Mouse (Mus musculus) urinary bladder, adult 2 months (tissue): ENCODE results near the gene Olfr648. TPM values are rescaled to one million over a fixed set of nuclear protein-coding genes. Genes with fewer than 3 reads are reported as not detected.
A peak's percentile ranks its signal among the peaks of the same experiment; 100 is the strongest.

Source experiments
- DNase-seq: peaks from one replicate; pipeline ENCODE4 v3.0.0; 2022; ENCODE audit warnings: low spot score
- polyA plus RNA-seq: library from polyadenylated mRNA; depleted of rRNA; stranded (reverse); fragments of >200 nt; gene quantifications from 2 replicates; pipeline ENCODE4 v1.2.3, GENCODE M21; 2012; rRNA removed

Gene Olfr648
- polyA plus RNA-seq, result 0.03 and 0.07 TPM in 2 replicates

DNA sequence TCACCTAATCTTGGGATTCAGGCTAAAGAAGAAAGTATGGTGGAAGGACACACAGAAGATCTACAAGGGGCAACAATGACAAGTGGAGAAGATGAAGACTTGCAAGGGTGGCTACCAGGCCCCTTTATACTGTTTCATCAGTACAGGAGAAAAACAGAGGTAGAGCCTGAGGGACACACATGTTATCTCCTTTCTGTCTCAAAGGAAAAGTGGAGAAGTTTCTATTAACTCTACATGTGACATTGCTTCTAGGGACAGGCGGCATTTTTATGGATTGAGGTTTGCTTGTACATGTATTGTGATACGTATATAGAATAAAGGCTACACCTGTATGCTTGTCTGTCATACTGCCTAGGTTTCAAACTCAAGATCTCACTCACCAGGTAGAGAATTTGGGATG lies at the start of gene Olfr648:
Gene Olfr648 (minus strand): TSS at position 101 of the 400 bp plus-strand sequence.
- DNase-seq, result no peak

DNA sequence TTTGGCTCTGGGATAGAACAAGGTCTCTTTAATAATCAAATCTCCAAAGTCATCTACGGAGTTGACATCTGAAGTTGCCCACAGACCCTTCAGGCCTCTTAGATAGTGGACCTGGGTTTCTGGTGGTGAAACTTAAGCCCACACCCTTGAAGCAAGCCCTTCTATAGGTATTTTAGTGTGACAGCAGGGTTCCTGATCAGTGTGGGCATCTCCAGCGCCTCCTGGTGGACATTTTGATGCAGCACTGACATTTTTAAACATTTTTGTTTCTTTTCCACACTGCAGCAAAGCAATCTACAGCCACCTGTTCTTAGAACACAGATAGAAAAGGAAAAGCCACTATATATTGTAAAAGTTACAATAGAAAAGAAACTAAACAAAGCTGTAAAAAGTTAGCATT lies 48.0 kb upstream of the Olfr648 start:
- no peak for DNase-seq

DNA sequence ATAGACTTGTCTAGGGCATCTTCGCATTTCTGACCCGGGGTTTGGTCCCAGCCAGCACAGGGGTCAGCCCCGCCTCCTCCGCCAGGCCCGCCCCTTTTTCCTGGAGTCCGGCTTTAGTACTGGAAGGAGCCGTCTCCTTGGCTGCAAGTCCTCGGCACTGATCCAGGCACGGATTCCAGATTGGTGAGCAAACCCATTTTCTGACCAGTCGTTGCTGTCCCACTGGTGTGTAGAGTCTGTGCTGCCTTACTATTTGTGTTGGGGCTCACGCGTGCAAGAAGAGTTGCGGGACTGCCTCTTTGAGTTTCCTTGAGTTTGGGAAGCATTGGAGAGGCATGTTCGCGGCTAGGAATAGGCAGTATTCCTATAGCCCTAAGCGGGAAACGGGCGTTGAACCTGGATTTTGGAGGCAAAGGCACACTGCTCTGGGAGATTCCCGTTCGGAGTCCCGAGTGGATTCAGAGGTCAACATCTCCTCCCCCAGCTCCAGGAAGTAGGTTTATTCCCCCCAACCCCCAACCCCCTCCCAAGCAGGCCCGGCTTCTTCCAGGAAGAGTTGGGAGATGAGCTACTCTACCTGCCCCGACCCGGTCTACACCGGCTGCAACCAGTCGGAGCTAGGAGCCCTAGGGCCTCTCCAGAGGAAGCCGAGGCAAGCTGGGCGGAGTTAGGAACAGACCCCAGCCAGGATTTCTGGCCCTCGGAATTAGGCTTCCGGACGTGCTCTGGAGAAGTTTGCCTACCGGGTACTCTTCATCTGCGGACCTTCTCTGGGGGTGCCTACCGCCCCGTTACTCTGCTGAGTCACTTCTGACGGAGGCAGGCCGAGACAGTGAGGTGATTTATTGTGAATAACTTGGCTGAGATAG lies 35.7 kb upstream of the Olfr648 start, which contains the start of gene Trim6:
Gene Trim6 (plus strand): TSS at position 93 of the 869 bp plus-strand sequence.
- DNase-seq, result peak; percentile 40

DNA sequence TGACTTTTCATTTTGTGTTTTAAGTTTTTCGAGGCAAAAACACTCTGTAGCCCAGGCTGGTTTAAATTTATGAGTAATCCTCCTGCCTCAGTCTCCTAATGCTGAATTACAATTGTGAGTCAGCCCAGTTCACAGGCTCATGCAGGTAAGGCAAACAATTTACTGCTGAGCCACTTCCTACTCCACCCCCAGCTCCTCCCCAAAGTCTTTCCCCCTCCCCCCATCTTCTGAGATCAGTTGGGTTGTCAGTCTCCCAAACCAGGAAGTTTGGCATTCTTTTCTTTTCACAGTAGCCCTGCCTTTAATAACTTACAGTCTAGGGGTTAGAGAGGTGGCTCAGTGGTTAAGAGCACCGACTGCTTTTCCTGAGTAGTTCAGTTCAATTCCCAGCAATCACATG lies 34.7 kb upstream of the Olfr648 start:
- DNase-seq, result no peak

DNA sequence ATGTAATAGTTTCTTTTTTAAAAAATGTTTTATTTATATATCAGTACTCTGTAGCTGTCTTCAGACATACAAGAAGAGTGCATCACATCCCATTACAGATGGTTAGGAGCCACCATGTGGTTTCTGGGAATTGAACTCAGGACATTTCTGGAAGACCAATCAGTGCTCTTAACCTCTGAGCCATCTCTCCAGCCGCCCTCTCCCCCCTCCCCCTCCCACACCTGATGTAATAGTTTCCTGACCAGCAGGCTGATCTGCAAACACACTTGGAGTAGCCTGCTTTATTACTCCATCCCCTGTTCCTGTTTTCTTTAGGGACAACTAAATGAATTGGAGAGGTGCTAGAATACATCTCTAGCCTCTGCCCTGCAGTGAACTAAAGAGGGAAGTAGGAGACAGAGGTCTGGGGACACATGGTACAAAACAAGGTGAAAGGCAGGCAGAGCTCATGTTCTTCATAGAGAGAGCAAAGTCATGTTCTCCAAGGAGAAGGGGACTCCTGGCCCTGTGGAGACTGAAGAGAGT lies 32.9 kb upstream of the Olfr648 start:
- no peak for DNase-seq

DNA sequence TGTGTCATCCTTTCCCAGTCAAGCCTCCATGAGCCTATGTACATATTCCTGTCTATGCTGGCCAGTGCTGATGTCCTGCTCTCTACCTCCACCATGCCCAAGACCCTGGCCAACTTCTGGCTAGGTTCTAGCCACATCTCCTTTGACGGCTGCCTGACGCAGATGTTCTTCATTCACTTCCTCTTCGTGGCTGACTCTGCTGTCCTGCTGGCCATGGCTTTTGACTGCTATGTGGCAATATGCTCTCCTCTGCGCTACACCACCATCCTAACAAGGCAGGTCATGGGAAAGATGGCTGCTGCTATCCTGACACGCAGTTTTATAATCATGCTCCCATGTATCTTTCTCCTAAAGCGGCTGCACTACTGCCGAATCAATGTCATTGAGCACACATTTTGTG lies 23.0 kb upstream of the Olfr648 start:
- no peak for DNase-seq

DNA sequence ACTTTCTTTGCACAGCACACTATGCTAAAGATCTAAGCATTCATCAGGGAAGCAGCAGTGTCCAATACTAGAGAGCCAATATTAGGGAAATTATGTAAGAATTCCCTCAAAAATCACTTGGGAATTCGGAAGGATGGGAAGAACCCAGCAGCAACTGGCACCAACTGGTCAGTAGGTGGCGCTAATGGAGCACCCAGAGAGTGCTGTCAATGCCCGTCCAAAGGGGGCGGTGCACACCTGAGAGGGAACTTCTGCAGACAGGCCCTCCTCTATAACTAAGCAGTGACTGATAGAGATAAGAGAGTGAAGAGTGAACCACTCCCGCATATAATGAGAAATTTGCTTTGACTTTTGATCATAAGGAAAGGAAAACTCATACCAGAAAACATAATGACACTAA lies 16.6 kb upstream of the Olfr648 start:
- peak; percentile 36 for DNase-seq

DNA sequence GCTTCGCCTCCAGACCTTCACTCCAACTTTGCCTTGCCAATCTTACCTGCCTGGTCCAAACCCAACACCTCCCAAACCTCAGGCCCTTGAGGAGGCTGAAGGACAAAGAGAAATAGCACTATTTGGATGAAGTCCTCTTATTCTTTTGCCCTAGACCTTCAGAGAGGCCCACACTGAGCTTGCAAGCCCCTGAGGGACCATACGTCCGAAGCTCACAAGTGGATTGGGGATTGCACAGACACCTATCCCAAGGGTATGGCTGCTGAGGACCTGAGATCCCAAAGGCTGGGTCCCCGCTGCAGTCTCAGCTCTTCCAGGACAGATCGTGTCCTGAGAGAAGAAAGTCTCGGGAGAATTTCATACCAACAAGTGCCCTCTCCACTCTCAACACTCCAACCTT lies 12.7 kb upstream of the Olfr648 start, which contains the start of gene Olfr649:
Gene Olfr649 (minus strand): TSS at position 101 of the 400 bp plus-strand sequence.
- DNase-seq, result no peak

DNA sequence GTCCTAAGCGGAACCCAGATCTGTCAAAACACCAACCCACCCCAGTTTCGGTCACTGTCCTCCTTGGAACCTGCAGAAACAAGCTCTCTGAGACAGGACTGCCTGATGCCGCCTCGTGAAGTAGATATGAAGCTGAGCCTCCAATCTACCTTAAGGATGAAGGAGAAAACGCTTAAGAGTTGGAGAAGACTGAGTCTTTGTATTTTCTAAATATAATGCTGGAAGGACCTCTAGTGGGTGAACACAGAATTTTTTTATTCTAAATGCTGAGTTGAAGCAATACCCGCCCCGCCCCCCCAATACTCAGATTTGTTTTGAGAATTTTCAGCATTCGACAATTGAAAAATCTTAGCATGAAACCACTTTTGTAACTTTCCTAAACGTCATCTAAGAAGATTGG lies 8.1 kb upstream of the Olfr648 start:
- DNase-seq, result no peak

DNA sequence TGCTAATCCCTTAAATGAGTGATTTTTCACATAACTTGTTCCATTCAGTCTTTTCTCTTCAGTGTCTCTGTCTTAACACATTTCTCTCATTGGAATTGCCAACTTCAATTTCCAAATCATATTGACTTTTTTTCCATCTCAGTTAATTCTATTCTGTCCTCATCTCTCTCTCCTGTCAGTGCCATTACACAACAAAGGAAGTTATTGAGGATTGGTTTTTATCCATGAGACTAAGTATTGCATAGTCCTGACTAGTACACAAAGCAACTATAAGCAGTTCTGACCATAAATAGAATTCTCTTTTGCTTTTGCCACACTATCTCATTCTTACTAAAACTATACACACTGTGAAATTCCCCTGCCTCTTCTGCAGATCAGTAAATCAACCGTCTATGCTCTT lies 4.1 kb downstream of the Olfr648 start:
- DNase-seq, result no peak

DNA sequence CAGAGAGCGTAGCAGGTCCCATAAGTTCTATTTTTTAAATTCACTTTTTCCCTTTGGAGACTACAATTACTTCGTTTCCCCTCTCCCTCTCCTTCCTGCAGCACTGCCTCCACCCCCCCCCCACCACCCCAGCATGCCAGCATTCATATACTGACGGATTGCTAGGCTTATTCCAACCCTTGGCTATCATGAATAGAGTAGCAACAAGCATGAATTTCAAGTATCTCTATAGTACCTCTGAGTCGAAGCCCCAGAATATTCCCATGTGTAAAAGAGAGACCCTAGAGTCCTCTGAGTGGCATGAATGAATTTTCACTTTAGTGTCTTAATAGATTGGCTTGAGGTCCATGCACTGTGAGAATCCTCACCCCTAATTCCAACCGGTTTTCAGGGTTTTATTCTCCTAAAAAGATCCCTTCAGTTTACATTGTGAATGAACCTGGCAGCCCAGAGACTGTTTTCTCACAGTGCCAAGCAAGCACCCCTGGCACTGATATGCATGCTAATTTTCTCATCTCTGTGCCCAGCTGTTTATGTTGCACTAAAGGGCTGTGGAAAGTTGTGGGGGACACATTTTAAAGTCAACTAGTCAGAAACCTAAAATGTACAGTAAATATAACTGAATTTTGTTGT lies 4.7 kb downstream of the Olfr648 start:
- DNase-seq, result no peak

DNA sequence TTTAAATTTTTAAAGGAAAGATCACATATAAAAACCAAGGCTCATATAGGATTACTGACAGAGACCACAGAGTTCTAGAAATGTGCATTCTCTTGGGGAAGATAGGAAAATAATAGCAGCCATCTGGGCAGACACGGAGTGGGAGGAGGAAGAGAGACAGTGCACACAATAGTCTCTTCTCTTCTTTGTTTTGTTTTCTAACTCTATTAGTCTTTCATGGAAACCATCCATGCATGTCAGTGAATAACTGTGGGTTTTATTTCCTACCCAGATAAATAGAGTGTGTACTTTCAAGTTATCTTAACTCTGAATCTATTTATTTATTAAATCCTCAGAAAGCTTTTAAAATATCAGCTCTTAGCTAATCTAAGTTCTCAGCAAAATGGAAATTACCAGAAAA lies 8.1 kb downstream of the Olfr648 start:
- no peak for DNase-seq

DNA sequence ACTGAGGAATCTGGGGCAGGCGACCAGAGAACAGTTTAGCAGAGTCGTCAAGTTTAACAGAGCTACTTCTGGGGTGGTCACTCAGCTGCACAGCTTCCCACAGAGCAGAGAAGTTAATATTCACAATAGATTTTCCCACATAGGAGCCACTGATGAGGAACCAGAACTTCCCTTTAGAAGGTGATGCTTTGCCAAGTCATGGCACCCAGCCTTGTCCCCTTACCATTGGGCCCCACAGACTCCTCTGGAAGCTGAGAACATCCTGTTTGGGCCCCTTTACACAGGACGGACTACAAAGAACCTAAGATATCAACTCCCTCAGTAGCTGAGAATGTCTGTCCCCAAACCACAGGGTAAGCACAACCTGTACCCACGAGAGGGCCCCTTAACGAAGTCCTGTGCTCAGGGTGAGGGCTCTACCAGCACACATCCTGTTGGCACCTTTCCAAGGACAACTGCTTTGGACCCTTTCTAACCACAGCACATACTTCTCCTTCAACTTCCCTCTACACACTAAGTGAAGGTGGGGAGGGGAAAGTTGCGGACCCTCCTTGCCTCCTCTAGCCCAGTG lies 13.5 kb downstream of the Olfr648 start:
- no peak for DNase-seq

DNA sequence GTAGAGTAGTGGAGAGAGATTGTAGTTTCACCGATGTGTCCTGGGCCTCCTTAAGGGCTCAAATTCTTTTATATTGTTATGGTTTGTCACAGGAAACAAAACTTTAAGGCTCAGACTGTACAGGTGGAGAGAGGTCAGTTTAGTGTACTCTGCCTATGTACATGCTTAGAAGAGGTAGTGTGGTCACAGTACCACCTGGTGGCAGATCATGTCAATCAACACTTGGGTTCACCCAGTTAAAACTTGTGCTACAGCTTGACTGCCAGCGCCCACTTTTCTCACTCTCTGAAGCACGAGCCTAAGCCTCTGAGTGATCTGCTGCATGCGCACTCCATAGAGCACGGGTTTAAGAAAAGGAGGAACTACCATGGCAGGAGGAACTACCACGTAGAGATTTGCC lies 16.1 kb downstream of the Olfr648 start:
- DNase-seq, result no peak

DNA sequence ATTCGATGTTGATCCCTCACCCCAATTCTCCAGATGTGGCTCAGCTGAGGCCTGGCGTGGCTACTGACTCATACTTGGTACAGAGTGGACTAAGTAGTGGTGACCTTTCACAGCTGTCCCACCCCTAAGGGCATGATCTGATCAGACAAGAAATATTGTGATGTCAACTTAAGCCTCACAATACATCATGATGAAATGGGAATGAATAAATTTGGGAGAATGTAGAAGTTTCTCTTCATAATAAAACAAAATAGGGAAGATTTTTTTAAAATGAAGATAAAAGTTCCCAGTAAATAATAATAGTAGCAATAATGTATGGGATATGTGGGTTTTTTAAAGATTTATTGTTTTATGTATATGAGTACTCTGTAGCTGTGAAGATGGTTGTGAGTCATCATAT lies 32.7 kb downstream of the Olfr648 start, which contains the start of gene Ubqlnl:
Gene Ubqlnl (minus strand): TSS at position 101 of the 400 bp plus-strand sequence.
- DNase-seq, result no peak

DNA sequence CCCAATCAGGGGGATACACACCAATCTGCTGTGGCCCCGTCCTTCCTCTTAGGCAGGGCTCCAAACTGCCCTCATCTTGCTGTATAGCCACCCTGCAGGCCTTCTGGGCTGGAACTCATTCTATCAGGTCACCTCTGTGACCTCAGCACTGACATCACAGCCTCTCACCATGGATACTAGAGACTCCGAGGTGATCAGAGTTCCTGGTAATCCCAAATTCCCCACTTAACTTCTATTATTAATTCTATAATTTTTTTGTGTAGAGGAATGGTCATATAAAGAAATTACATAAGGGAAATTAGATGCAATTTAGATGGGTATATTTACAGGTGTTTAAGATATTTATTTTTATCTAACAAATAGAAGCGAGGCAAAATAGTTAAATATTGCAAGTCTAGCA lies 40.0 kb downstream of the Olfr648 start, which contains the start of gene Ubqln3:
Gene Ubqln3 (minus strand): TSS at position 101 of the 400 bp plus-strand sequence.
- no peak for DNase-seq

DNA sequence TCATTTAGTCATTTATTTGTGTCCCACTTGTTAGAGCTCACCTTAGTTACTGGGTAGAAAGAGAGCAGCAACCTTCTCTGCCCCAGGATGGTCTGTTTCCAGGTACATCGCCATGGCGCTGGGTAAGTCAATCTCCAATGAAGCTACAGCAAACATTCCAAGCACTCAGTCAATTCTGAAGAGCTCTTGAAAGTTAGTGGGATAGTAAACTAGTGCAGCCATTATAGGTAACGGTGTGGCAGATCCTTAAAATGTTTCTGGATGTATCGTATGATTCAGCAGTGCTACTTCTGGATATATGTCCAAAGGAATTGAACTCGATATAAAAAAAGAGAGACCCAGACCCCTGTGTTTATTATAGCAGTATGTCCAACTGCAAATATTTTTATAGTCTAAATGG lies 45.9 kb downstream of the Olfr648 start, which contains the start of gene Olfr643:
Gene Olfr643 (minus strand): TSS at position 101 of the 400 bp plus-strand sequence.
- no peak for DNase-seq

DNA sequence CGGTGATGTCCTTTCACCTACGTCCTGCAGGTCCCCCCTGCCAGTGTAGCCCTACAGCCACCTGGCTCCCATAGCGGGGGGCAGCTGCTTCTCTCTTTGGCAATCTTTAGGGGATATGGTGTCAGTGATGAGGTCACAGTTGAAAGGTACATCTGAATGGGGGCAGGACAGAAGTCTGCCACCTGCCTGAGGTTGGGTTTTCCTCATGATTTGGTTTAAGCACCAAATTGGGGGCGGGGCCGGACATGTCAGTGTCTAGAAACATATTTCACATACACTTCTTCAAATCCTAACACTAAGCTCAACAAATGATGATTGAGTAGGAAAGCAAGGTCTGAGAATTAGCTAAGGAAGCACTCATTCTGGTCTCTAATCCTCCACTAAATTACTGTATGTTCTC lies 53.5 kb downstream of the Olfr648 start, which contains the start of gene Ubqln5:
Gene Ubqln5 (minus strand): TSS at position 101 of the 400 bp plus-strand sequence.
- DNase-seq, result no peak
